Mouse (Mus musculus) monocyte, adult 5-6 weeks (primary cell): ENCODE measurements around the gene Idh2. TPM values are rescaled to one million over a fixed set of nuclear protein-coding genes. Genes with fewer than 3 reads are reported as not detected.
"Not testable (repeated sequence)": the region's sequence is repeated elsewhere in the genome, so short reads cannot be mapped to it uniquely, and the experiment has no call there.

Experiments
- ATAC-seq: fragments of 153-309, 156-312 bp; replicated peaks from 2 replicates; pipeline ENCODE4 v1.8.0; 2017; ENCODE audit warnings: mild to moderate bottlenecking; ENCODE audit not compliant: low TSS enrichment, insufficient number of reproducible peaks, severe bottlenecking, poor library complexity, low FRiP score
- total RNA-seq: library from RNA; stranded (forward); fragments of 200-1000, 200-491, 200-594 nt; gene quantifications from 3 replicates; pipeline ENCODE4 v1.2.3, GENCODE M21; 2017

The Idh2 gene
- total RNA-seq = 23.3 to 27.2 TPM (median 24.2 TPM) in 3 replicates

- peak; percentile 89 for ATAC-seq
Observed at GRCm38 (mm10) chr7:80115224-80115590, at the start of gene Idh2. Gene Idh2 (minus strand): TSS chr7:80115392.

DNA sequence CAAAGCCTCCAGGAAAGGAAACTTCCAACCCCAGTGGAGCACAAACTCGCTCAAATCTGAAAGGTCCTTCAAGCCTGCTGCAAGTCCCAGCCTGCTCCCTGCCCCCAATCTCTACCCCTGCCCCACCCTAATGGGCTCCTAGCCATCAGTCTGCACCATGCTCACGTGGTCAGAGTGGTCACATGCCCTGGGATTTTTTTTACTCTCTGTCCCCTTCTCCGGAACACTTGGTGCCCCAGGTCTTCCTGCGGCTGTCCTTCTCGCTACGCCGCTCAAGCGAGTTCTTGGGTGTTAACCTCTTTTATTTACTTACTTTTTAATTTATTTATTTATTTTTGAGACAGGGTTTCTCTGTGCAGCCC is 45.7 kb upstream of the Idh2 start:
- no peak for ATAC-seq

DNA sequence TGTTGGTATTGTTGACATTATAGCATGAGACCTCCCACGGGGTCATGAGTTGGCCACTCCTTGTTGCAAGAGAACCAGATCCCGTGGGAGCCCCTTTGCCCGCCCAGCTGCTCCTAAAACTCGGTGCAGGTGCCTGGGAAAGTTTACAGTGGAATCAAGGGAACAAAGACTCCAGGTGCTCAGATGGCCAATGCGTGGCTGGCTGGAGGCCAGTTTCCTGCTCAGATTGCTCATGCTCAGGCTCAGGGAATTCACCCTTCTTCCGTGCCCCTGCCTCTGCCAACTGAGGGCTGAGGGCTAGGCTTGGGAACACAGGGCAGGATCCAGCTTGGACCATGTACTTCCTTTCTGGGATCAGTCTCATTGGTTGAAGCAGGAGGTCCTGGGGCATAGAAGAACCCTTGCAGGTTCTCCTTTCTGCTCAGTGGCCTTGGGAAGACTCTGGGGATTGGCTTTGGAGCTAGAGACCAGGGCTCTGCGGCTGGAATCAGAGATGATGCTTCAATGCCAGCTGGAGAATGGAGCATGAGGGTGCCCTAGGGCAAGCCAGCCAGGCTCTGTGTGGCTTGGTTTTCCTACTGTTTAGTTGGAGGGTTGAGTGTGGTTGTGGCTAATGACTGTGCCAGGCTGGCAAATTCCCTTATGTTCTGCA is 45.2 kb upstream of the Idh2 start:
- no peak for ATAC-seq

- ATAC-seq = no peak
Observed at GRCm38 (mm10) chr7:80158496-80159268, 43.5 kb upstream of the Idh2 start.

DNA sequence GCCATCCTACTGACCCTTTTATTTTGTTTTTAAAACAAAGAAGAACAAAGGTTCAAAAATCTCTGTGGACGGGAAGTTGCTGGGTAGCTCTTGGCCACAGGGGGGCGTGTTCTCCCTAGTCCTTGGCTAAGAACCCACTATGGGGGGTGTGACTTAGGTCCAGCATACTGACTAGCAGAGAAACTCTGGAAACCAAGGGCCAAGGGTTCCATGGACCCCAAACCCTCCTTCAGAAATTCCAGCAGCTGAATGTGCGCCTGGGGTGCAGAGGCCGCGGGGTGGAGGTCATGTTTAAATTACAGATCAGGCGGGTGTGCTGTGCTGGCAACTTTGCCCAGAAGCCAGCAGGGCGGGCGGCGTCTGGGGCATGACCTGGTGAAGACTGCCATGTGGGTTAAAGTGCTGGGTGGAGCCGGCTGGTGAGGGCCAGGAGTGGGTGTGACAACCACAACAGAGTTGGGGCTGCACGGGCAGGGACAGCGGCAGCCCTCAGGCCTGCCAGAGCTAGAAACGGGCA is 41.6 kb upstream of the Idh2 start:
- no peak for ATAC-seq

GRCm38 (mm10) chr7:80154689-80155088 is 39.5 kb upstream of the Idh2 start:
- peak; percentile 64 for ATAC-seq

- no peak for ATAC-seq
Observed at GRCm38 (mm10) chr7:80152756-80153155, 37.6 kb upstream of the Idh2 start.

GRCm38 (mm10) chr7:80152152-80152551 is 37.0 kb upstream of the Idh2 start:
- no peak for ATAC-seq

GRCm38 (mm10) chr7:80149356-80149755 is 34.2 kb upstream of the Idh2 start:
- no peak for ATAC-seq

- ATAC-seq = no peak
Observed at GRCm38 (mm10) chr7:80146077-80146476, 30.9 kb upstream of the Idh2 start.

DNA sequence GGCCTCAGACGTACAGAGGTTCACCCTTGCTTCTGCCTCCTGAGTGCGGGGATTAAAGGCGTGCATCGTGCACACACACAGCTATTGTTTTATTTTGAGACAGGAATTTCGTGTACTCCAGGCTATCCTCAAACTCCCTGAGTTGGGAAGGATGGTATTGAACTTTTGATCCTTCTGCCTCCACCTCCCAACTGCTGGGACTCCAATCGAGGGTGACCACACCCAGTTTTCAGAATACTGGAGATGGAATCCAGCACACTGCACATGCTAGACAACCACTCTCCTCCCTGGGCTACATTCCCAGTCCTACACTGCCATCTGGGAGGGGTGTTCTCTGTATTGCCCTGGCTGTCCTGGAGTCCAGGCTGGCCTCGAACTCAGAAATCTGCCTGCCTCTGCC is 29.5 kb upstream of the Idh2 start:
- no peak for ATAC-seq

GRCm38 (mm10) chr7:80143331-80144273 is 28.4 kb upstream of the Idh2 start:
- peak; percentile 88 for ATAC-seq

- ATAC-seq = peak; percentile 74
Observed at GRCm38 (mm10) chr7:80140815-80141214, 25.6 kb upstream of the Idh2 start.

GRCm38 (mm10) chr7:80138375-80138774 is 23.2 kb upstream of the Idh2 start:
- no peak for ATAC-seq

DNA sequence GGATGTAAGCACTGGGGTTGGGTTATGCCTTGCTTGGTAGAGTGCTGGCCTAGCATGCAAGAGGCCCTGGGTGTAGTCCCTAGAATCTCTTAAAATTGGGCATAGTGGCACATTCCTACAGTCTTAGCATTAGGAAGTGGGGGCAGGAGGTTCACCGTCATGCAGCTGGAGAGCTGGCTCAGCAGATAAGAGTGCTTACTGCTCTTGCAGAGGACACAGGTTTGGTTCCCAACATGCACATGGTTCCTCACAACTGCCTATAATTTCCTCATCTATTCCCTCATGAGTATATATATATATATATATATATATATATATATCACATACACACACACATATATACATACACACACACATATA is 20.0 kb upstream of the Idh2 start:
- ATAC-seq = no peak

DNA sequence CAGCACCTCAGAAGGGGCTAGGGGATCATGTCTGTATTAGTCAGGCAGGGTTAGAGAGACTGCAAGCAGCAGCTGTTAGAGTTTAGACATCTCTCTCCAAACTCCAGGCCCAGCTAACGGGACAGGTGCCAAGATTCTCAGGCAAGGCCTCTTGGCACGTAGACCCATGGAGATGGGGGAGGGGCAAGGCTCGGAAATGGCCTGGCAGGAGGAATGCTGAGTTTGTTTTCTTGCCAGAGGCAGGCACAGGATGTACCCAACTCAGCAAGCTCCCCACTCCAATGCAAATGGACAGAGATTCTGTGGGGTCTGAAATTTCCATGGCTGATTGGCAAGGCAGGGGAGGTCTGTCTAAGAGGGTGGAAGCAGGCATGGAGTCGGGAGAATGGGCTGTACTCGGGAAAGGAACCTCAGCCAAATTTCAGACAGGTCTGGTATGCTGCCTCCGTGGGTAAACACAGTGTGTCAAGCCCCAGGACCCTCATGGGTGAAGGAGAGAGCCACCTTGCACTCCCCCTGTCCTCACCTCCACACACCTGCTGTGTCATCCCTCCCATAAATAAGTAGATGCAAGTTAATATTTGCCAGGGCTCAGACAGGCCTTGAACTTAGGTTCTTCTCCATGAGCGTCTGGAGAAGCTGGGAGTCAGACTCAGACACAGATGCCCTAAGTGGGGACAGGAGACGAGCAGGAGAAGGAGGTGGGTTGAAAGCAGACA is 19.4 kb upstream of the Idh2 start:
- ATAC-seq = no peak

DNA sequence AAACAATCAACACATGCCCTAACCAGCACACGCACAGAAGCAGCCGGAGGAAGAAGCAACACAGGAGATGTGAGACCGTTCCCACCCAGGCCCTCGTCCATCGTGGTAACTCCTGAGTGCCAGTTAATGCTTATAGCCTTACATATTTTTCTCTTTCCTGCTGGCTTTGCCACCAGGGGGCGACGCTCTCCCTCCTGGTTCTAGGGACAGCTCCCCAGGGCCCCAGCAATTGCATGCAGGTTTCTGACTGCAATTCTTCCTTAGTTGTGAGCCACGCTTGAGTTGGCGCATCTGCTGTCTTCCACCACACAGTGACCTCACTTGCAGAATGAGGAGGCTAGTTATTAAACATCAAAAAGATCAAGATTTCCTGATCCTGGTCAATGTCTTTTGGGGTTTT is 17.3 kb upstream of the Idh2 start:
- ATAC-seq = peak; percentile 75

- ATAC-seq = not testable (repeated sequence)
Observed at GRCm38 (mm10) chr7:80131315-80131714, 16.1 kb upstream of the Idh2 start.
